Mouse (Mus musculus) stomach, postnatal 0 days (tissue): Measurements from ENCODE around the gene Cops7b. TPM values are rescaled to one million over a fixed set of nuclear protein-coding genes. Genes with fewer than 3 reads are reported as not detected.
A peak's percentile ranks its signal among the peaks of the same experiment; 100 is the strongest.

ENCODE experiments used
- ATAC-seq: fragments of 200-750 bp; cut with Nextera tagmentation; 2 replicates; pipeline ENCODE4 v1.8.0; 2017; ENCODE audit not compliant: low FRiP score, low TSS enrichment
- DNase-seq: peaks from one replicate; pipeline ENCODE4 v3.0.0-alpha.2; 2016; ENCODE audit warnings: low spot score
- H3K27ac ChIP-seq: fragments of 300-500 bp; sonication (generic); replicated peaks from 2 replicates; pipeline ENCODE4 v1.5.1; 2014; ENCODE audit warnings: mild to moderate bottlenecking, control low read depth
- H3K27me3 ChIP-seq: fragments of 300-500 bp; sonication (generic); 2 replicates; pipeline ENCODE4 v1.6.1; 2014; ENCODE audit warnings: low read length; ENCODE audit not compliant: control insufficient read depth, insufficient read depth
- H3K36me3 ChIP-seq: fragments of 300-500 bp; sonication (generic); 2 replicates; pipeline ENCODE4 v1.6.1; 2014; ENCODE audit warnings: low read length, mixed read lengths; ENCODE audit not compliant: control insufficient read depth, insufficient read depth
- H3K4me1 ChIP-seq: fragments of 300-500 bp; sonication (generic); replicated peaks from 2 replicates; pipeline ENCODE4 v1.6.1; 2014; ENCODE audit warnings: antibody characterized with exemption; ENCODE audit not compliant: control insufficient read depth, insufficient read depth
- H3K4me2 ChIP-seq: fragments of 300-500 bp; sonication (generic); replicated peaks from 2 replicates; pipeline ENCODE4 v1.6.1; 2014; ENCODE audit warnings: low read depth, mild to moderate bottlenecking, control low read depth, moderate library complexity
- H3K4me3 ChIP-seq: fragments of 300-500 bp; sonication (generic); 2 replicates; pipeline ENCODE4 v1.5.1; 2014; ENCODE audit warnings: low read depth, low read length, control low read depth
- H3K9ac ChIP-seq: fragments of 300-500 bp; sonication (generic); 2 replicates; pipeline ENCODE4 v1.6.1; 2014; ENCODE audit warnings: mild to moderate bottlenecking, low read length, control low read depth, mixed read lengths
- H3K9me3 ChIP-seq: fragments of 300-500 bp; sonication (generic); 2 replicates; pipeline ENCODE4 v1.6.1; 2016; ENCODE audit warnings: low read length; ENCODE audit not compliant: control insufficient read depth
- CTCF ChIP-seq: IDR thresholded peaks from 2 replicates; pipeline ENCODE4 v1.5.1; 2016; ENCODE audit warnings: antibody characterized with exemption, low read depth, mild to moderate bottlenecking, moderate library complexity
- EP300 ChIP-seq: optimal IDR thresholded peaks from 2 replicates; pipeline ENCODE3; 2016; ENCODE audit warnings: antibody characterized with exemption
- WGBS: fragments of 180-500 bp; shearing (Covaris S2); extraction: QIAGEN DNeasy Blood & Tissue Kit; methylation state at CpG from one replicate; pipeline ENCODE4 v1.1.7; 2014; 5-methylcytosine and 5-hydroxymethylcytosine counted together
- polyA plus RNA-seq: library from polyadenylated mRNA; unstranded; fragments of >200 nt; fragmentation: Nextera tagmentation; extraction: Ambion mirVana; gene quantifications from 2 replicates; pipeline ENCODE4 v1.2.1, GENCODE M21; 2015

The Cops7b gene
- polyA plus RNA-seq, 1 experiment from 2014 or later, result 14.9 TPM

DNA sequence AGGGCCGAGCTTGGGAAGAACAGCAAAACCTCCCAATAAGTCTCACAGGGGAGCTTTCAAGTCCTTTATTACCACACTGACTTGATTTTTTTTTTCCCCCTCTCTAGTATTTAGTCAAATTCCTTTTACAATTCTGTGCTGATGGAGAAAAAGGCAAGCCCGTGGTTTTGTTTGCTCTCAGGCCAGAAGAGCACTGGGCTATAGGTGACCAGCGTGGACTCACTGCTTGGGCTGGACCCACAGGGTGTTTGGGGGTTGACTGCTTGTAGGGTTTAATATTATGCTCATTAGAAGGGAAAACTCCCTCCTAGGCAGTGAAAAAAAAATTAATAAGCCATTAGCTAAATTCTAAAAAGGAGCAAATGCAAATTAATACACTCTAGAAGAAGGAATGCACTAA is 50.7 kb downstream of the Cops7b start:
- no peaks in the 10 kb centered on the region for H3K27me3 ChIP-seq
- H3K36me3 ChIP-seq, result no peaks in the 10 kb centered on the region
- no peak overlapping the region for H3K4me2 ChIP-seq
- H3K4me3 ChIP-seq, result no peak overlapping the region
- H3K9ac ChIP-seq, result no peak overlapping the region
- peak overlapping the region; percentile 65 for H3K27ac ChIP-seq
- TF ChIP-seq EP300, result no peak
- TF ChIP-seq CTCF, result no peak
- no peaks in the 10 kb centered on the region for H3K4me1 ChIP-seq
- DNase-seq (peak; percentile 29), ATAC-seq (no peak)
- 43% methylated on average over 3 of the region's 3 CpGs for WGBS
- no peaks in the 10 kb centered on the region for H3K9me3 ChIP-seq

DNA sequence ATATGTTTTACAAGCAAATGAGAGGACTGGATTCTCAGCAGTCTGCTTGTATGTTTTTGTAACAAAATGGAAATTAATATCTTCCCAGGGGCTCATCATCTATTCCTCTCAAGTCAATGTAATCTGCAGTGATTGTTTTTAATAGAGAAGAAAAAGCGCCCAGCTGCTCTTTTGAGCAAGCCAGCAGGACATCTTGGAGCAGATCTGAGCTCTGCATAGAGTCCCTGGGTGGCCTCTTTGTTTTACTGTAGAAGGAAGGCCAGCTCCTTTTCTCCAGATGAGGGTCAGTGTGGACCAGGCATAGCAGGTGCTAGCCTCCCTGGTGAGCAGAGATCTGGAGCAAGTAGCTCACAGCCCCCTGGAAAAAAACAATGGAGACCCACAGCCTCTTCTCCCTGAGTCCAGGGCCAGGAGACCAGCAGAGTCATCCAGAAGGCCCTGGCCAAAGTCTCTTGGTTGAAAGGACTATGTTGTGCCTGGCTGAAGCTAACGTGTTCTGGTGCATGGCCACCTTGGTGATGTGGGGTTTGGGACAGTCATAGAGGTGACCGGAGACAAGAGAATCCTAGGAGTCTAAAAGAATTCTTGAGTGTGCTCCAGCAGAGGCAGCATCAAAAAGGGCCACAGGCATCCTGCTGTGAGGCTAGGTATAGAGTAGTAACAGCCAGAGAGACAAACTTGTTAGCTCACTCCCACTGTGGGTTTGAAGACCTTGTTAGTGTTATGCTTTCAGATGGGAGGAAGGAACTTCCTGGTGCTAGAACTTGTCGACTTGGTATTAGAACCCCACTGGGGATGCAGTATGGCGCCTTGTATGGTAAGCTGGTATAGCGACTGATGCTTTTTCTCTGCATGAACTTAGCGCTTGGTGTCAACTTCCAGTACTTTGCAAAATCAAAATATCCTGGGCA is 51.4 kb downstream of the Cops7b start:
- no peaks in the 10 kb centered on the region for H3K4me1 ChIP-seq
- WGBS, result 59% methylated on average over 7 of the region's 7 CpGs
- DNase-seq, result no peak
- H3K27me3 ChIP-seq, result no peaks in the 10 kb centered on the region
- no peak overlapping the region for H3K9ac ChIP-seq
- H3K4me2 ChIP-seq, result no peak overlapping the region
- TF ChIP-seq EP300 (no peak), CTCF (no peak)
- ATAC-seq, result no peak
- H3K27ac ChIP-seq, result no peak overlapping the region; the same call in 1 of the 2 replicates
- H3K9me3 ChIP-seq, result no peaks in the 10 kb centered on the region
- no peak overlapping the region for H3K4me3 ChIP-seq
- no peaks in the 10 kb centered on the region for H3K36me3 ChIP-seq

DNA sequence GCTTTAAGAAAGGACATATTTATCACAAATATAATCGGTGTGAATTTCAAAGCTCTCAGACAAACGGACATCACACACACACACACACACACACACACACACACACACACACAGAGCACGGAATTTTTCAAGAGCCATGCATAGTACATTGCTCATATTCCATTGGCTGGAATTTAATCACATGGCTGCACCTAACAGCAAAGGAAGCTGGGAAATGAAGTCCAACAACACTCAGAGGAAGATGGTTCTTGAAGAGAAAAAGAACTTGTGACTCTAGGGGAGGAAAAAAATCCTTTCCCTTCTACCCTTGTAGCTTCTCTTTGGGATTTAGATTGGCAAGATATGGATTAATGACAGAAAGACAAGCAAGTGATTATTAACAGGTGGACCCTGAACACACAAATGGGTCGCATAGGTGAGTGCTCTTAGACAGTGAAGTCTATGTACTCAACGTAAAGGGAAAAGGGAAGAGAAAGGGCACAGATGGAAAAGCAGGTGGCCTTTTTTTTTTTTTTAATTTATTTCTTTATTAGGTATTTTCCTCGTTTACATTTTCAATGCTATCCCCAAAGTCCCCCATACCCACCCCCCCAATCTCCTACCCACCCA is 52.2 kb downstream of the Cops7b start:
- no peak for DNase-seq
- H3K9me3 ChIP-seq, result no peaks in the 10 kb centered on the region
- H3K4me1 ChIP-seq, result no peaks in the 10 kb centered on the region
- TF ChIP-seq CTCF, result no peak
- no peak for TF ChIP-seq EP300
- H3K4me3 ChIP-seq, result no peak overlapping the region
- peak; percentile 63 for ATAC-seq
- no peak overlapping the region for H3K9ac ChIP-seq
- WGBS, result 60% methylated on average over 6 of the region's 6 CpGs
- H3K27me3 ChIP-seq, result no peaks in the 10 kb centered on the region
- H3K36me3 ChIP-seq, result no peaks in the 10 kb centered on the region
- H3K27ac ChIP-seq, result no peak overlapping the region
- H3K4me2 ChIP-seq, result no peak overlapping the region

DNA sequence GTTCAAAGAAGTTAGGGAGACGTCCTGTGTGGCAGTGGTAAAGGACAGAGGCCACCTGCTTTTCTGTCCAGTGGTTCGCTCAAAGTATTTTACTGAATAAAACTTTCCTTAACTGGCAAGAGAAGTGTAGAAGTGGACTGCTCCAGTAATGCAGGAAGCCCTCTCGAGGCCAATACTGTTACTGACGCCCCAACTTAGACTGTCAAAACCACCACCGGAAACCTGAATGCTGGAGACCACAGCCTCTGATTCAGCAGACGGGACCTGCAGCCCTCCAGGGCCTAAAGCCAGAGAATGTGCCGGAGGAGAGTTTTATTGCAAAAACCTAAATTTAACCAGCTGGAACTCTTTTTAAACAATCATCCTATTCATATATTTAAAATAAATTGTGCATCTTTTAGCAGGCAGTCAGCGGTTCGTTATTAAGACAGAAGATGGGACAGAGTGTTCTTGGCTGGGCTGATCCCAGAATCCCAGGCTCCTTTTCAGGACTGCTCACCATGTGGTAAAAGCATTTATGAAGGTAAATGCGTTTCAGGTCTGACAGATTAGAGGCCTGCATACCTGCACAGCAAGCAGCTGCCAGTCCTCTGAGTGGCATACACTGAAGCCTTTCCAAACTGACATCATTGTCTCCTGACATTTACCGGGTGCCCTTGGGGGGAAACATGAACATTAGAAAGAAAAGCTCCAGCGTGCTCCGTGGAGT is 60.6 kb downstream of the Cops7b start:
- H3K27ac ChIP-seq, result no peak overlapping the region
- TF ChIP-seq EP300 (no peak), CTCF (peak; percentile 54)
- 50% methylated on average over 13 of the region's 13 CpGs for WGBS
- H3K36me3 ChIP-seq, result no peaks in the 10 kb centered on the region
- no peak overlapping the region for H3K9ac ChIP-seq
- no peaks in the 10 kb centered on the region for H3K27me3 ChIP-seq
- no peak for DNase-seq
- H3K4me2 ChIP-seq, result no peak overlapping the region
- H3K9me3 ChIP-seq, result no peaks in the 10 kb centered on the region
- H3K4me3 ChIP-seq, result no peak overlapping the region
- peak; percentile 71; the same call in 1 of the 2 replicates for ATAC-seq
- H3K4me1 ChIP-seq, result no peaks in the 10 kb centered on the region

DNA sequence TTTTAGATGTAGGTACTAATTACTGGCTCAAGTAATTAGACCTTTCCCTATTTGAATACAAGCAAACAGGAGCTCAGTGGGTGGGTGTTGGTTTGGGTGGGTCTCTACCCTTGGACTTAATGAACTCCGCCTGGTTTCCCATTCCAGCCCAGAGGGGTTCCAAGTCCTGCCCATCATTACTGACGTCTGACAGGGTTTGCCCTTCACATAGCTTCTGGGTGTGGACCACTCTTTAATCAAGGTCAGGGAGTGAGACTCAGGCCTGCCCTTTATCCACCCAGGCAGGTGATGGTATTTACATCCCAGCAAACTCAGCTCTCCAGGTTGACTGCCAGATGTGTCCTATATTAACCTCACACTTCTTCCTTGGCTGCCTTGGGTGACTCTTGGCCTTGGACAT is 64.8 kb downstream of the Cops7b start:
- Histone ChIP-seq H3K4me1 (no peaks in the 10 kb centered on the region), H3K27ac (no peak overlapping the region), H3K36me3 (no peaks in the 10 kb centered on the region), H3K27me3 (no peaks in the 10 kb centered on the region), H3K9ac (no peak overlapping the region), H3K4me2 (no peak overlapping the region), H3K4me3 (no peak overlapping the region), H3K9me3 (no peaks in the 10 kb centered on the region)
- ATAC-seq (no peak), DNase-seq (no peak)
- TF ChIP-seq EP300, result no peak
- no peak for TF ChIP-seq CTCF
- WGBS, result 44% methylated on average over 2 of the region's 2 CpGs
